Mouse (Mus musculus): Measurements from ENCODE around the gene Ppa1. TPM values are rescaled to one million over a fixed set of nuclear protein-coding genes. Genes with fewer than 3 reads are reported as not detected.

Gene Ppa1
- total RNA-seq, 2 experiments from 2014 or later = 18.1 to 22.2 TPM

DNA sequence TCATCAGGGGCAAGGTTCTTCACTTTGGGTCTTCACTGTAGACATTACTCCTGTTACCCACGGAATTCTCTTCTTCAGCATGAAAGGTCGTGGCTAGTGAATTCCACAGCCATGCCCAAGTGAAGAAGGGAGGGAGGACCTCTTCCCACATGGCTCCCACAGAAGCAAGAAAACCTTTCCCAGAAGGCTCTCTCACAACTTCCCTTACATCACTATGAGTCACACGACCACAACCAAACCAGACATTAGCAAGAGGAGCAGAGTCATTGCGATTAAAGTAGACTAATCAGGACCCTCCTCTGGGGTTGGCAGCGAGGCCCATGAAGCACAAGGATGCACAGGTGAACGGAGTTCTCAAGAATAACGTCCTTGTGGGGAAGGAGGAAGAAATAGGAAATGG, 11.3 kb upstream of the Ppa1 start:
- ATAC-seq (replicated peaks; ENCODE audit: low FRiP score, poor library complexity, severe bottlenecking) = no peak

- ATAC-seq (replicated peaks; ENCODE audit: low FRiP score, poor library complexity, severe bottlenecking) = no peak
Measured at GRCm38 (mm10) chr10:61640363-61640762, 8.0 kb upstream of the Ppa1 start.

DNA sequence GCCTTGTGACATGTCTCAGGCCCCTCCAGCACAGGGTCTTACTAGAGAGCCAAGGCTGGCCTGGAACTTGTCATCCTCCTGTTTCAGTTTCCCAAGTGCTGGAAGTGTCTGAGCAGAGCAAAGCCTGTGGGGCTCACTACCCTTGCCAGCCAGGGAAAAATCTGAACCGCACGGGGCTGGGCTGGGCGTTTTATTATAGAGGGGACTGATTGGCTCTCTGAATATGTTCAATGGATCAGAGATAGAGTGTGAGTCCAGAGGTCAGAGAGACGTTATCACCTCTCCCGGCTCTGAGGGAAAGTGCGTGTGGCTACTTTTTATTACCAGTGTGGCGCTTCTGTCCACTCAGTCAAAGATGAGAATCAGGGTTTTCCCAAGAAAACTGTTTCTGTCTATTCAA, 1.8 kb upstream of the Ppa1 start:
- ATAC-seq (replicated peaks; ENCODE audit: low FRiP score, poor library complexity, severe bottlenecking) = no peak

GRCm38 (mm10) chr10:61648737-61649645, 639 bp downstream of the Ppa1 start:
- peak; percentile 86 for ATAC-seq (replicated peaks; ENCODE audit: low FRiP score, poor library complexity, severe bottlenecking)

DNA sequence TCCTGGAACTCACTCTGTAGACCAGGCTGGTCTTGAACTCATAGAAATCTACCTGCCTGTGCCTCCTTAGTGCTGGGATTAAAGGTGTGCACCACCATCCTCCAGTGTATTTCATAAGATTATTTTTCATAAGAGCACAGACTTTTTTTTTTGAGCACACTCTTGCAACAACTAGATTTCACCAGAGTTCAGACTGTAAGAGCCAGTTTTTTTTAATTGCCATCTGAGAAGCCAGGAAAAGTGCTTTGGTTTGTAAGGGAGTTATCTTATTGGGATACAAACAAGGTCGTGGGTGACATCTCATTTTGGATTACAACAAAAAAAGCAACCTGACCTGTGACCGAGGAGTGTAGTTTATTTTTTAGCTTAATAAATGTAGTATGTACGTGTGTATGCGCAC, 5.8 kb downstream of the Ppa1 start:
- ATAC-seq (replicated peaks; ENCODE audit: low FRiP score, poor library complexity, severe bottlenecking) = no peak

DNA sequence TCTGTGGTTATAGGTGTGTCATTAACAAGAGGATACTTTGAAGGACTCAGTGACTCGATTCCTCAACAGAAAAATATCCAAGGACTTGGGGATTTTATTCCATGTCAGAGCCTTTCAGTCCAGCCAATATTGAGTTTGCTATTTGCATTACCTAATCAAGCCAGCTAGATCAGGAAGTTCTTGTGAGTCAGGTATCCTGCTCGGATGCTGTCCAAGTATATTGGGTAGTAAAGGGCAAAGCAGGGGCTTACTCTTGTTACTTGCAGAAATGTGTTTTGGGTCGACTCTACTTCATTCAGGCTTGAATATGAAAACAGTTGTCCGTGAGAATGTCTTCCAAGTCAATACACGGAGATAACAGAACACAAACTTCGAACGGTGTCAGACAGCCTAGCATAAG, 6.3 kb downstream of the Ppa1 start:
- no peak for ATAC-seq (replicated peaks; ENCODE audit: low FRiP score, poor library complexity, severe bottlenecking)

- ATAC-seq (replicated peaks; ENCODE audit: low FRiP score, poor library complexity, severe bottlenecking) = no peak
Measured at GRCm38 (mm10) chr10:61655188-61655587, 6.8 kb downstream of the Ppa1 start.

DNA sequence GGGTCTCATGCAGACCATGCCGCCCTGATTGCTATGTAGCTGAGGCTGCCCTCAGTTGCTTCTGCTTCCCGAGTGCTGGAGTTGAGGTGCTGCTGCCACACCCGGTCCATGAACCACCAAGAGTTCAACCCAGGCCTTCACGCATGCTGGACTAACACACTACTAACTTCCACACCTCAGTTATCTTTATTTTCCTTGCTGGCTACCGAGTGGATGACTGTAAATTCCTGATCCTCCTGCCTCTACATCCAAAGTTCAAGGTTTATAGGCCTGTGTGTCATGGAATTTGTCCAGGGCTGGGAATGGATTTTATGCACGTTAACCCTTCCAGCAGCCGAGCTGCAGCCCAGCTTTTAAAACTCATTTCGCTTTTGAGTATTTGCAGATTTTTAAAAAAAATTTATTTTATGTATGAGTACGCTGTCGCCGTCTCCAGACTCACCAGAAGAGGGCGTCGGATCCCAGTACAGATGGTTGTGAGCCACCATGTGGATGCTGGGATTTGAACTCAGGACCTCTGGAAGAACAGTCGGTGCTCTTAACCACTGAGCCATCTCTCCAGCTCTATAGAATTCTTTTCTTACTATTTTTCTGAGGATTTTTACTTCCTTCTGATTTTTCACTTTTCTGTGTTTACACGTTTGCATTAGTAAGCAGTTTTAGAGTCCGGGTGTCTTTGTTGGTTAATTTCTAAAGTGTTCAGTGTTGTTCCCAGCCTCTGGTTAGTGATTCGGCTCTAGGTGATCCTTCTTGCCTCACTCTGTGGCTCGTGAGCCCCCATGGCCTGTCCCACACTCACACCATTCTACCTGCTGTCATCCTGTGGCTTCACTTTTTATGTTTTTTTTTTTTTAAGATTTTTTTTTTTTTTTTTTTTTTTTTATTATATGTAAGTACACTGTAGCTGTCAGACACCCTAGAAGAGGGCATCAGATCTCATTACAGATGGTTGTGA, 8.9 kb downstream of the Ppa1 start:
- no peak for ATAC-seq (replicated peaks; ENCODE audit: low FRiP score, poor library complexity, severe bottlenecking)

- 0 out of 2 replicates have a peak, but pooled peaks have one; percentile 58 for ATAC-seq (replicated peaks; ENCODE audit: low FRiP score, poor library complexity, severe bottlenecking)
Measured at GRCm38 (mm10) chr10:61657985-61658384, 9.6 kb downstream of the Ppa1 start.

- no peak for ATAC-seq (replicated peaks; ENCODE audit: low FRiP score, poor library complexity, severe bottlenecking)
Measured at GRCm38 (mm10) chr10:61661887-61662286, 13.5 kb downstream of the Ppa1 start.

DNA sequence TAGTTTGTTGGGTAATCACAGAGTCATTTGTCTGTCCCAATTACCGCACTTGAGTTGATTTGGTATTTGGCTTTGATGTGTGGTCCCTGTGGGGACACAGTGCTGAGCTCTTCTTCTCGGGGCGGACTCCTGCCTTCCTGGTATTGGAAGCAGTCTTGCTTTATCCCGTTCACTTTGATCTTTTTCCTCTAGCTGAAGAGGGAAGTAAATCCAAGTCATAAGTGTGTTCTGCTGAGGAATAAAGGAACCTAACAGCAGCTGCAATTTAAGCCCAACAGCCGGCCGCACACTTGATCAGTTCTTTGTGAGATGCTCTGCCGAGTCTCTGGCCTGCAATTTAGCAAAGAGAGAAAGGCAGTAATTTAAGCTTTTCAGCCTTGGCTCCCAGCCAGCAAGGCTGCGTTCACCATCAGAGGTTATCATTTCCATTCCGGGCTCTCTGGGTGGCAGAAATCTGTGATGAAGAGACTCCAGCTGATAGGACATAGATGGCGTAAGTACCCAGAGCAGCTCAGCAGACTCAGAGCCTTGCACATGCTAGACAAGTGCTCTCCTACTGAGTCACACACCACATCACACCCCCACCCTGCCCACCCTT, 14.1 kb downstream of the Ppa1 start:
- ATAC-seq (replicated peaks; ENCODE audit: low FRiP score, poor library complexity, severe bottlenecking) = no peak

- no peak for ATAC-seq (replicated peaks; ENCODE audit: low FRiP score, poor library complexity, severe bottlenecking)
Measured at GRCm38 (mm10) chr10:61665111-61665510, 16.8 kb downstream of the Ppa1 start.

DNA sequence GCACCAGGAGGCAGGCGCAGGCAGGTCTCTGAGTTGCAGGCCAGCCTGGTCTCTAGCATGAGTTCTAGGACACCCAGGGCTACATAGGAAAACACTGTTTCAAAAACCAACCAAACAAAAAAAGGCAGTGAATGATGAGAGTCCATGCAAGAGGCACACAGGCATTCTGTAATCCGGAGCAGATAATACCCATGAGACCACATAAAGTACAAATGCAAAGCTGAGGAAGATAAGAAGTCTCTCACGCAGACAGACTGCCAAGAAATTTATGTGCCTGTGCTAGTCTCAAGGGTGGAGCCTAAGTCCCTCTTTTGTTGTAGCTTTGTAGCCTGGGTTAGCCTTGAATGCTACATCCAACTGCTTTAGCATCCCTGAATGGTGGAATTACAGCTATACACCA, 17.3 kb downstream of the Ppa1 start:
- no peak for ATAC-seq (replicated peaks; ENCODE audit: low FRiP score, poor library complexity, severe bottlenecking)

DNA sequence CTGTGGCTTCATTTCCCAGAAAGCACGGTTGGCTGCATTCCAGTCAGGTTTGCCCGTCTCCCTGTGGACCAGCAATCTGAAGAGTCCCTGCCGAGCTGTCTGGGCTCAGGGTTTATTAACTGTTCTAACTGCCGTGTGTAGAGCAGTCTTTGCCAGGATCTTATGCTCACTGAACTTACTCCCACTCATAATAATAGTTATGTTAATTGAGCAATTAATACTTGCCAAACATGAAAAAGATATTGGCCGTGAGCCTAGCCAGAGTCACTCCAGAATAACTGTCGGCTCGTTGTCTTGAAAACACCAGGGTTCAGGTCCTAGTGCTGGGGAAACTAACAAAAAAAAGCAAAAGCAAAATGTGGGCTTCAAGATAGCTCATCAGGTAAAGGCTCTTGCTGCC, 20.9 kb downstream of the Ppa1 start:
- no peak for ATAC-seq (replicated peaks; ENCODE audit: low FRiP score, poor library complexity, severe bottlenecking)

- peak; percentile 58; the same call in 1 of the 2 replicates for ATAC-seq (replicated peaks; ENCODE audit: low FRiP score, poor library complexity, severe bottlenecking)
Measured at GRCm38 (mm10) chr10:61669896-61670295, 21.5 kb downstream of the Ppa1 start.

DNA sequence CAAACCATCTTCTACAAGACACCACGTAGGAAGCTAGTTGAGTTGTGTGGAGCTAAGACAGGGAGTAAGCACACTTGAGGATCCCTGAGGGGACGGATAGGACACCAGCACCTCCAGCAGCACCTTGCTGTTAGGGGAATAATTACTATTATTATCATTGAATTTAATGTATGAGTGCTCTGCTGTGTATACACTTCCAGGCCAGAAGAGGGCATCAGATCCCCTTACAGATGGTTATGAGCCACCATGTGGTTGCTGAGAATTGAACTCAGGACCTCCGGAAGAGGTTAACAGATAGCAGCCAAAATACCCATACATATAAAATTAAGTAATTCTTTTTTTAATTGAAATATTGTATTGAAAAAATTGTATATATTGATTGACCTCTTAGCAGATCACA, 22.4 kb downstream of the Ppa1 start:
- no peak; the same call in 1 of the 2 replicates for ATAC-seq (replicated peaks; ENCODE audit: low FRiP score, poor library complexity, severe bottlenecking)

DNA sequence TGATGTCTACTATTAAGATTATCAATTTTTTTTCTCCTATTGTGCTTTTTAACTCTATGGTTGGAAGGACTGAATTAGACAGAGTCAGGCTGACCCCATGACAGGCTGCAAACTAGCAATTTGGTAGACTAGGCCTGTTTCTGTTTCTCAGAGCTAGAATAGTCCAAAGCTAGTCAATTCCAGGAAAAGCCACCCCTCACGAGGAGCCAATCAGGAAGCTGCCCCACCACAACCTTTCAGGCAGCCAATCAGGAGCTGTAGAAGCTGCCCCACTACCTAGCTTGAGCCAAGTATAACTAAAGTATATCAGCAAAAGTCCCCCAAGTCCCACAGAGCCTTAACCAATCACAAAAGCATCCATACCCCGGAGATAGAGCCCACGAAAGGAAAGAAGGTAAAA, 27.6 kb downstream of the Ppa1 start:
- no peak for ATAC-seq (replicated peaks; ENCODE audit: low FRiP score, poor library complexity, severe bottlenecking)

- peak; percentile 13; the same call in 1 of the 2 replicates for ATAC-seq (replicated peaks; ENCODE audit: low FRiP score, poor library complexity, severe bottlenecking)
Measured at GRCm38 (mm10) chr10:61679545-61679944, 31.2 kb downstream of the Ppa1 start.

GRCm38 (mm10) chr10:61680015-61680913, 31.9 kb downstream of the Ppa1 start, which contains the start of gene Sar1a:
Gene Sar1a, plus strand, starts transcription at chr10:61680299.
- peak; percentile 99 for ATAC-seq (replicated peaks; ENCODE audit: low FRiP score, poor library complexity, severe bottlenecking)

All from erythroblast, adult 5-6 weeks (primary cell).